Mouse (Mus musculus): ENCODE data around the gene Adgrg3. TPM values are rescaled to one million over a fixed set of nuclear protein-coding genes. Genes with fewer than 3 reads are reported as not detected.
A peak's percentile ranks its signal among the peaks of the same experiment; 100 is the strongest.

Gene Adgrg3
- total RNA-seq, 2 experiments from 2014 or later, result 0.28 to 0.43 TPM

GRCm38 (mm10) chr8:94985023-94985422 lies 32.5 kb upstream of the Adgrg3 start:
- peak overlapping the region; percentile 73 for H3K4me3 ChIP-seq
- peak overlapping the region; percentile 92 for H3K27ac ChIP-seq
- TF ChIP-seq CTCF (IDR thresholded peaks at IDR 0.05), result peak; percentile 21; the same call in 1 of the 2 replicates
- intact Hi-C loops (cut with DNase I), result loop anchor here (2.0 kb wide), 1 partner anchor 14 kb away; no protein-coding TSS in a partner anchor
- DNase-seq, result no peak

- peak overlapping the region; percentile 92 for H3K27ac ChIP-seq
- DNase-seq, result no peak
- peak overlapping the region; percentile 73 for H3K4me3 ChIP-seq
- TF ChIP-seq CTCF (IDR thresholded peaks at IDR 0.05), result no peak
- intact Hi-C loops (cut with DNase I), result no loop called here
These were observed 30.8 kb upstream of the Adgrg3 start for GRCm38 (mm10) chr8:94986676-94987075.

GRCm38 (mm10) chr8:94987553-94987952 lies 29.9 kb upstream of the Adgrg3 start:
- DNase-seq, result no peak
- peak overlapping the region; percentile 73 for H3K4me3 ChIP-seq
- peak overlapping the region; percentile 92 for H3K27ac ChIP-seq
- no peak for TF ChIP-seq CTCF (IDR thresholded peaks at IDR 0.05)
- intact Hi-C loops (cut with DNase I), result no loop called here

DNA sequence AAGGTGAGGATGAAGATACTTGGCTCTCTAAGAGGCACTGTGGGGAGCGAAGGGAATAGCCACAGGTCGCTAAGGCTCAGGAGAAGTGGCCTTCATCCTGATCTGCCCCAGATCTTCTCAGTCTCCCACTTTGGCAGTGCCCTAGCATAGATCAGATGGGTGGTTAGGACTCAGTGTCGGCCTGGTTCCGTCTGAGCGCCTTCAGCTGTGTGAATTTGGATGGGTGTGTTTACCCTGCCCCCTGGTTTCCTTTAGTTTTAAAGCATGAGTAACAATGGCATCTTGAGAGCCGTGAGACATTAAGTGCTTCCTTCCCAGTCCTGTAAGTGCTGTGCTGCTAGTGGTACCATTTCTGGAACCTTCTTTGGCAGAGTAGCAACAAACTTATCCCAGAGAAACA lies 28.9 kb upstream of the Adgrg3 start:
- intact Hi-C loops (cut with DNase I), result no loop called here
- Histone ChIP-seq H3K27ac (peak overlapping the region; percentile 92), H3K4me3 (peak overlapping the region; percentile 73)
- TF ChIP-seq CTCF (IDR thresholded peaks at IDR 0.05), result no peak
- DNase-seq, result no peak

GRCm38 (mm10) chr8:94989711-94990110 lies 27.8 kb upstream of the Adgrg3 start:
- intact Hi-C loops (cut with DNase I), result no loop called here
- H3K27ac ChIP-seq, result peak overlapping the region; percentile 92
- H3K4me3 ChIP-seq, result no peak overlapping the region
- TF ChIP-seq CTCF (IDR thresholded peaks at IDR 0.05), result no peak
- DNase-seq, result no peak

GRCm38 (mm10) chr8:94990598-94991453 lies 26.7 kb upstream of the Adgrg3 start:
- H3K27ac ChIP-seq, result peak overlapping the region; percentile 92
- intact Hi-C loops (cut with DNase I), result no loop called here
- TF ChIP-seq CTCF (IDR thresholded peaks at IDR 0.05), result no peak

DNA sequence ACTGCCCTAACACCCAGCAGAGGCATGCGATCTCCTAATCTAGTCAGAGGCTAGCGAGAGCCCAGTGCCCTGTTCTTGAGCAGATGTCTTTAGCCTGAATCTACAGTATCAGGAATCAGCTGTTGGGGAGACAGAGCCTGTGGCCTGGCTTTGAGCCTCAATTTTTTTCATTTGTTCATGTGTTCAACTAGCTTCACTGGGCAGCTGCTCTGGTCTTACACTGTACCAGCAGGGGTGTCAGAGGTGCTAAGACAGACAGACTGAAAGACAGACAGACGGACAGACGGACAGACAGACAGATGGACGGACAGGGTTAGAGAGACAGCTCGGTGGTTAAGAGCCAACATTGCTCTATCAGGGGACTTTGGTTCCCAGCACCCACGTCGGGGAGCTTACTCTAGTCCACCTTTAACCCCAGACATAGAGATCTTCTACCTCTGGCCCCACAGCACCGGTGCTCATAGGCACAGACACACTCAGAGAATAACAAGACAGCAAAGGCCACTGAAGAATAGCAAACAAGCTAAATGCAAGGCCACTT lies 26.0 kb upstream of the Adgrg3 start:
- Histone ChIP-seq H3K4me3 (peak overlapping the region; percentile 33), H3K27ac (peak overlapping the region; percentile 92)
- DNase-seq, result no peak
- intact Hi-C loops (cut with DNase I), result no loop called here
- no peak for TF ChIP-seq CTCF (IDR thresholded peaks at IDR 0.05)

More at GRCm38 (mm10) chr8:94990598-94991453, 26.7 kb upstream of the Adgrg3 start:
- peak overlapping the region; percentile 33 for H3K4me3 ChIP-seq
- DNase-seq, result no peak

- no peak for TF ChIP-seq CTCF (IDR thresholded peaks at IDR 0.05)
- Histone ChIP-seq H3K4me3 (peak overlapping the region; percentile 42), H3K27ac (peak overlapping the region; percentile 92)
- intact Hi-C loops (cut with DNase I), result no loop called here
- no peak for DNase-seq
These were observed 25.5 kb upstream of the Adgrg3 start for GRCm38 (mm10) chr8:94992010-94992409.

- TF ChIP-seq CTCF (IDR thresholded peaks at IDR 0.05), result no peak
- peak; percentile 73 for DNase-seq
- peak overlapping the region; percentile 92 for H3K27ac ChIP-seq
- H3K4me3 ChIP-seq, result peak overlapping the region; percentile 62
- intact Hi-C loops (cut with DNase I), result no loop called here
These were observed 25.0 kb upstream of the Adgrg3 start for GRCm38 (mm10) chr8:94992534-94992933.

GRCm38 (mm10) chr8:94992996-94993724 lies 24.3 kb upstream of the Adgrg3 start:
- DNase-seq, result no peak
- intact Hi-C loops (cut with DNase I), result no loop called here
- peak overlapping the region; percentile 92 for H3K27ac ChIP-seq
- no peak for TF ChIP-seq CTCF (IDR thresholded peaks at IDR 0.05)
- H3K4me3 ChIP-seq, result peak overlapping the region; percentile 62

GRCm38 (mm10) chr8:94994006-94994405 lies 23.5 kb upstream of the Adgrg3 start:
- TF ChIP-seq CTCF (IDR thresholded peaks at IDR 0.05), result no peak
- intact Hi-C loops (cut with DNase I), result no loop called here
- Histone ChIP-seq H3K4me3 (peak overlapping the region; percentile 62), H3K27ac (peak overlapping the region; percentile 92)
- no peak for DNase-seq

- intact Hi-C loops (cut with DNase I), result no loop called here
- DNase-seq, result no peak
- Histone ChIP-seq H3K27ac (peak overlapping the region; percentile 92), H3K4me3 (peak overlapping the region; percentile 62)
- TF ChIP-seq CTCF (IDR thresholded peaks at IDR 0.05), result no peak
These were observed 23.0 kb upstream of the Adgrg3 start for GRCm38 (mm10) chr8:94994510-94994909.
